Mouse (Mus musculus) neural tube, embryonic 13.5 days (tissue): ENCODE data around the gene Tfdp2. TPM values are rescaled to one million over a fixed set of nuclear protein-coding genes. Genes with fewer than 3 reads are reported as not detected.

Experiments
- ATAC-seq: fragments of 200-750 bp; cut with Nextera tagmentation; 2 replicates; pipeline ENCODE4 v1.8.0; 2017; ENCODE audit warnings: low read depth, mild to moderate bottlenecking, moderate TSS enrichment, moderate library complexity
- H3K27ac ChIP-seq: fragments of 300-500 bp; sonication (generic); replicated peaks from 2 replicates; pipeline ENCODE4 v1.5.1; 2015; ENCODE audit warnings: moderate library complexity, mild to moderate bottlenecking, inconsistent platforms
- H3K27me3 ChIP-seq: fragments of 300-500 bp; sonication (generic); 2 replicates; pipeline ENCODE4 v1.6.1; 2015; ENCODE audit warnings: mild to moderate bottlenecking, inconsistent platforms
- H3K36me3 ChIP-seq: fragments of 300-500 bp; sonication (generic); 2 replicates; pipeline ENCODE4 v1.6.1; 2015; ENCODE audit warnings: mild to moderate bottlenecking, inconsistent platforms
- H3K4me1 ChIP-seq: fragments of 300-500 bp; sonication (generic); replicated peaks from 2 replicates; pipeline ENCODE4 v1.6.1; 2015; ENCODE audit warnings: inconsistent platforms
- H3K4me2 ChIP-seq: fragments of 300-500 bp; sonication (generic); 2 replicates; pipeline ENCODE4 v1.6.1; 2015; ENCODE audit warnings: inconsistent platforms, mild to moderate bottlenecking, moderate library complexity
- H3K4me3 ChIP-seq: fragments of 300-500 bp; sonication (generic); 2 replicates; pipeline ENCODE4 v1.5.1; 2015; ENCODE audit warnings: mild to moderate bottlenecking, inconsistent platforms
- H3K9ac ChIP-seq: fragments of 300-500 bp; sonication (generic); 2 replicates; pipeline ENCODE4 v1.6.1; 2015; ENCODE audit warnings: moderate library complexity, mild to moderate bottlenecking, inconsistent platforms
- H3K9me3 ChIP-seq: fragments of 300-500 bp; sonication (generic); 2 replicates; pipeline ENCODE4 v1.6.1; 2016; ENCODE audit warnings: inconsistent platforms
- WGBS: fragments of 180-500 bp; shearing (Covaris S2); methylation state at CpG from one replicate; pipeline ENCODE4 v1.1.7; 2015; 5-methylcytosine and 5-hydroxymethylcytosine counted together
- polyA plus RNA-seq: library from polyadenylated mRNA; unstranded; fragments of >200 nt; fragmentation: Nextera tagmentation; extraction: Ambion mirVana; gene quantifications from 2 replicates; pipeline ENCODE4 v1.2.1, GENCODE M21; 2015

Gene Tfdp2
- polyA plus RNA-seq, 1 experiment from 2014 or later: 21.4 TPM

GRCm38 (mm10) chr9:96196636-96197181, 634 bp downstream of the Tfdp2 start:
- Histone ChIP-seq H3K9me3 (no peaks in the 10 kb centered on the region), H3K4me3 (peak overlapping the region; percentile 87), H3K36me3 (no peaks in the 10 kb centered on the region), H3K27me3 (no peaks in the 10 kb centered on the region), H3K9ac (peak overlapping the region; percentile 87), H3K4me2 (peak overlapping the region; percentile 99), H3K27ac (peak overlapping the region; percentile 69), H3K4me1 (peaks cover 24% of the 10 kb centered on the region)
- peak; percentile 33; the same call in 1 of the 2 replicates for ATAC-seq
- 1% methylated on average over 20 of the region's 20 CpGs for WGBS

- Histone ChIP-seq H3K27ac (no peak overlapping the region), H3K9me3 (no peaks in the 10 kb centered on the region), H3K36me3 (no peaks in the 10 kb centered on the region), H3K4me1 (peaks cover 24% of the 10 kb centered on the region), H3K4me2 (peak overlapping the region; percentile 99), H3K9ac (no peak overlapping the region), H3K27me3 (no peaks in the 10 kb centered on the region), H3K4me3 (no peak overlapping the region)
- 60% methylated on average over 9 of the region's 9 CpGs for WGBS
- ATAC-seq: no peak
Observed at GRCm38 (mm10) chr9:96197806-96198205, 1.7 kb downstream of the Tfdp2 start.

GRCm38 (mm10) chr9:96203663-96204062, 7.6 kb downstream of the Tfdp2 start:
- no peak for ATAC-seq
- H3K36me3 ChIP-seq: no peaks in the 10 kb centered on the region
- no peaks in the 10 kb centered on the region for H3K9me3 ChIP-seq
- no peak overlapping the region for H3K9ac ChIP-seq
- H3K27me3 ChIP-seq: no peaks in the 10 kb centered on the region
- no peak overlapping the region for H3K27ac ChIP-seq
- H3K4me3 ChIP-seq: no peak overlapping the region
- WGBS: 85% methylated on average over 3 of the region's 3 CpGs
- no peaks in the 10 kb centered on the region for H3K4me1 ChIP-seq
- no peak overlapping the region for H3K4me2 ChIP-seq

GRCm38 (mm10) chr9:96207428-96207827, 11.4 kb downstream of the Tfdp2 start:
- Histone ChIP-seq H3K27ac (no peak overlapping the region), H3K9me3 (no peaks in the 10 kb centered on the region), H3K4me1 (no peaks in the 10 kb centered on the region), H3K9ac (no peak overlapping the region), H3K4me3 (no peak overlapping the region), H3K36me3 (no peaks in the 10 kb centered on the region), H3K4me2 (no peak overlapping the region), H3K27me3 (no peaks in the 10 kb centered on the region)
- no peak for ATAC-seq
- WGBS: 96% methylated on average over 3 of the region's 3 CpGs

GRCm38 (mm10) chr9:96213036-96213645, 17.1 kb downstream of the Tfdp2 start:
- no peak overlapping the region for H3K9ac ChIP-seq
- no peak overlapping the region for H3K4me2 ChIP-seq
- 89% methylated on average over 3 of the region's 3 CpGs for WGBS
- no peak for ATAC-seq
- no peaks in the 10 kb centered on the region for H3K36me3 ChIP-seq
- no peak overlapping the region for H3K4me3 ChIP-seq
- no peaks in the 10 kb centered on the region for H3K9me3 ChIP-seq
- no peaks in the 10 kb centered on the region for H3K4me1 ChIP-seq
- no peak overlapping the region for H3K27ac ChIP-seq
- no peaks in the 10 kb centered on the region for H3K27me3 ChIP-seq

GRCm38 (mm10) chr9:96214171-96214570, 18.1 kb downstream of the Tfdp2 start:
- H3K36me3 ChIP-seq: no peaks in the 10 kb centered on the region
- no peaks in the 10 kb centered on the region for H3K27me3 ChIP-seq
- H3K9me3 ChIP-seq: no peaks in the 10 kb centered on the region
- no peak overlapping the region for H3K4me3 ChIP-seq
- H3K4me1 ChIP-seq: no peaks in the 10 kb centered on the region
- no peak overlapping the region for H3K27ac ChIP-seq
- 90% methylated on average over 2 of the region's 2 CpGs for WGBS
- no peak overlapping the region for H3K9ac ChIP-seq
- H3K4me2 ChIP-seq: no peak overlapping the region
- no peak for ATAC-seq

- H3K27ac ChIP-seq: no peak overlapping the region
- WGBS: 88% methylated on average over 1 of the region's 1 CpGs
- no peaks in the 10 kb centered on the region for H3K36me3 ChIP-seq
- no peaks in the 10 kb centered on the region for H3K9me3 ChIP-seq
- no peak overlapping the region for H3K9ac ChIP-seq
- no peaks in the 10 kb centered on the region for H3K4me1 ChIP-seq
- no peak overlapping the region for H3K4me2 ChIP-seq
- H3K27me3 ChIP-seq: no peaks in the 10 kb centered on the region
- H3K4me3 ChIP-seq: no peak overlapping the region
- no peak for ATAC-seq
Observed at GRCm38 (mm10) chr9:96217299-96217698, 21.2 kb downstream of the Tfdp2 start.

- no peaks in the 10 kb centered on the region for H3K9me3 ChIP-seq
- H3K27ac ChIP-seq: no peak overlapping the region
- no peak overlapping the region for H3K4me3 ChIP-seq
- no peaks in the 10 kb centered on the region for H3K36me3 ChIP-seq
- H3K4me2 ChIP-seq: no peak overlapping the region
- H3K27me3 ChIP-seq: no peaks in the 10 kb centered on the region
- no peak for ATAC-seq
- H3K9ac ChIP-seq: no peak overlapping the region
- no peaks in the 10 kb centered on the region for H3K4me1 ChIP-seq
Observed at GRCm38 (mm10) chr9:96217799-96218198, 21.7 kb downstream of the Tfdp2 start.

GRCm38 (mm10) chr9:96219114-96219669, 23.1 kb downstream of the Tfdp2 start:
- Histone ChIP-seq H3K4me2 (no peak overlapping the region), H3K36me3 (no peaks in the 10 kb centered on the region), H3K4me3 (no peak overlapping the region), H3K9ac (no peak overlapping the region), H3K27ac (no peak overlapping the region), H3K9me3 (no peaks in the 10 kb centered on the region), H3K4me1 (no peaks in the 10 kb centered on the region), H3K27me3 (no peaks in the 10 kb centered on the region)
- ATAC-seq: no peak
- 49% methylated on average over 2 of the region's 2 CpGs for WGBS

- Histone ChIP-seq H3K4me2 (no peak overlapping the region), H3K36me3 (no peaks in the 10 kb centered on the region), H3K9me3 (no peaks in the 10 kb centered on the region), H3K27me3 (no peaks in the 10 kb centered on the region), H3K4me1 (no peaks in the 10 kb centered on the region), H3K27ac (no peak overlapping the region), H3K4me3 (no peak overlapping the region), H3K9ac (no peak overlapping the region)
- no peak for ATAC-seq
Observed at GRCm38 (mm10) chr9:96220419-96220818, 24.3 kb downstream of the Tfdp2 start.

- no peaks in the 10 kb centered on the region for H3K9me3 ChIP-seq
- H3K4me3 ChIP-seq: no peak overlapping the region
- ATAC-seq: no peak
- no peak overlapping the region for H3K9ac ChIP-seq
- H3K4me1 ChIP-seq: no peaks in the 10 kb centered on the region
- no peaks in the 10 kb centered on the region for H3K36me3 ChIP-seq
- 90% methylated on average over 2 of the region's 2 CpGs for WGBS
- H3K4me2 ChIP-seq: no peak overlapping the region
- no peaks in the 10 kb centered on the region for H3K27me3 ChIP-seq
- no peak overlapping the region for H3K27ac ChIP-seq
Observed at GRCm38 (mm10) chr9:96223302-96223701, 27.2 kb downstream of the Tfdp2 start.

- no peaks in the 10 kb centered on the region for H3K9me3 ChIP-seq
- H3K27ac ChIP-seq: no peak overlapping the region
- no peak overlapping the region for H3K4me3 ChIP-seq
- no peaks in the 10 kb centered on the region for H3K27me3 ChIP-seq
- H3K4me1 ChIP-seq: no peaks in the 10 kb centered on the region
- no peak overlapping the region for H3K9ac ChIP-seq
- H3K36me3 ChIP-seq: no peaks in the 10 kb centered on the region
- no peak overlapping the region for H3K4me2 ChIP-seq
- no peak for ATAC-seq
Observed at GRCm38 (mm10) chr9:96228285-96228684, 32.2 kb downstream of the Tfdp2 start.

- ATAC-seq: no peak
- Histone ChIP-seq H3K4me2 (no peak overlapping the region), H3K27me3 (no peaks in the 10 kb centered on the region), H3K4me1 (no peaks in the 10 kb centered on the region), H3K27ac (no peak overlapping the region), H3K9me3 (no peaks in the 10 kb centered on the region), H3K9ac (no peak overlapping the region), H3K36me3 (no peaks in the 10 kb centered on the region), H3K4me3 (no peak overlapping the region)
- WGBS: 50% methylated on average over 2 of the region's 2 CpGs
Observed at GRCm38 (mm10) chr9:96230271-96230670, 34.2 kb downstream of the Tfdp2 start.
